Mouse (Mus musculus) forebrain, embryonic 15.5 days (tissue): ENCODE data around the gene B3gnt3. TPM values are rescaled to one million over a fixed set of nuclear protein-coding genes. Genes with fewer than 3 reads are reported as not detected.

Experiments
- ATAC-seq: fragments of 200-750 bp; cut with Nextera tagmentation; replicated peaks from 2 replicates; pipeline ENCODE4 v1.8.0; 2017; ENCODE audit warnings: mild to moderate bottlenecking, moderate TSS enrichment, moderate library complexity
- H3K27ac ChIP-seq: fragments of 300-500 bp; sonication (generic); replicated peaks from 2 replicates; pipeline ENCODE4 v1.5.1; 2015; ENCODE audit warnings: mild to moderate bottlenecking, inconsistent platforms
- H3K27me3 ChIP-seq: fragments of 300-500 bp; sonication (generic); 2 replicates; pipeline ENCODE4 v1.6.1; 2015; ENCODE audit warnings: inconsistent platforms
- H3K36me3 ChIP-seq: fragments of 300-500 bp; sonication (generic); 2 replicates; pipeline ENCODE4 v1.6.1; 2015; ENCODE audit warnings: mild to moderate bottlenecking, inconsistent platforms
- H3K4me1 ChIP-seq: fragments of 300-500 bp; sonication (generic); 2 replicates; pipeline ENCODE4 v1.6.1; 2015; ENCODE audit warnings: inconsistent platforms
- H3K4me2 ChIP-seq: fragments of 300-500 bp; sonication (generic); replicated peaks from 2 replicates; pipeline ENCODE4 v1.6.1; 2015; ENCODE audit warnings: mild to moderate bottlenecking, inconsistent platforms
- H3K4me3 ChIP-seq: fragments of 300-500 bp; sonication (generic); 2 replicates; pipeline ENCODE4 v1.5.1; 2015; ENCODE audit warnings: mild to moderate bottlenecking, inconsistent platforms
- H3K9ac ChIP-seq: fragments of 300-500 bp; sonication (generic); replicated peaks from 2 replicates; pipeline ENCODE4 v1.6.1; 2015; ENCODE audit warnings: mild to moderate bottlenecking, inconsistent platforms
- H3K9me3 ChIP-seq: fragments of 300-500 bp; sonication (generic); 2 replicates; pipeline ENCODE4 v1.6.1; 2016; ENCODE audit warnings: inconsistent platforms
- WGBS: fragments of 180-500 bp; shearing (Covaris S2); methylation state at CpG from one replicate; pipeline ENCODE4 v1.1.7; 2015; ENCODE audit warnings: mixed read lengths; 5-methylcytosine and 5-hydroxymethylcytosine counted together
- polyA plus RNA-seq: library from polyadenylated mRNA; unstranded; fragments of >200 nt; fragmentation: Nextera tagmentation; extraction: Ambion mirVana; gene quantifications from 2 replicates; pipeline ENCODE4 v1.2.1, GENCODE M21; 2015

Gene B3gnt3
- polyA plus RNA-seq, 1 experiment from 2014 or later = 0.46 TPM

DNA sequence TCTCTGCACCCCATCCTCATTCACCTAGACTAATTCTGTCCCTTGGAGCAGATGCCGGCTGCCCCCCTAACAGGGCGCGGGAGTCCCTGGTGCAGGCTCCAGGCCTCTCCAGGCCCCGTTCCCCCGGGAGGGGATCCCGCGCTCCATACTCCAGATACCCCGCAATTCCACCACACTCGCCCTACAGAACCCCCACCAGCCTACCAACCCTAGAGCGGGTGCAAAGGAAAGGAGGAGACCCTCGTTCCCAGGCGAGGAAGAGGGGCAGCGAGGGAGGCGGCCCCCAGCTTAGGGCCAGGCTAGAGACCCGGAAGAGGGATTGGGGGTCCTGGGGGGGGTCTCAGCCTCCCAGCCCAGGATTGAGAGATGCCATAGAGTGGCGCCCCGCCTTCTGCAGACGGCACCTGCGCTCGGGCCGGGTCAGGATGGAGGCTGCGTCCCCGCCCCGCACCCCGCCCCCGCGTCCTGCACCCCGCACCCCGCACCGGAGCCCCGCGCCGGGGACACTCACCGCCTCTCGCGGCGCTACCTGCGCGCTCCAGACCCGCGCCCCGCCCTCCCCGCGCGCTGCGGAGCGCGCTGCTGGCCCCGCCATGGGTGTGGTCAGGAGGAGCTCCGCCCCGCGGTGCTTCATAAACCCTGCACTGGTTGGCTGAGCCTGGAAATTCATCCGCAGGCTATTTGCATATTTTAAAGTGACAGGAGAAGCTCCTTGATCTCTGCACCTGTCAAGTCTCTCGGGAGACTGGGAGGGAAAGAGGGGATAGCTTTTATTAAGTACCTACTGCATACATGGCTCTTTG, 23.7 kb upstream of the B3gnt3 start, which contains the start of gene Fcho1:
Gene Fcho1 (minus strand): TSS at position 595 of the 803 bp plus-strand sequence.
- under 1% methylated on average over 51 of the region's 54 CpGs for WGBS
- peak; percentile 85 for ATAC-seq
- Histone ChIP-seq H3K27ac (peak within 1 kb of the TSS; percentile 19; the same call in 1 of the 2 replicates), H3K4me2 (peak within 1 kb of the TSS; percentile 78), H3K9ac (peak within 1 kb of the TSS; percentile 79), H3K27me3 (no peaks in the 10 kb centered on the region), H3K36me3 (no peaks in the 10 kb centered on the region), H3K9me3 (no peaks in the 10 kb centered on the region), H3K4me3 (peak within 1 kb of the TSS; percentile 80), H3K4me1 (peaks cover 51% of the 10 kb centered on the region)

DNA sequence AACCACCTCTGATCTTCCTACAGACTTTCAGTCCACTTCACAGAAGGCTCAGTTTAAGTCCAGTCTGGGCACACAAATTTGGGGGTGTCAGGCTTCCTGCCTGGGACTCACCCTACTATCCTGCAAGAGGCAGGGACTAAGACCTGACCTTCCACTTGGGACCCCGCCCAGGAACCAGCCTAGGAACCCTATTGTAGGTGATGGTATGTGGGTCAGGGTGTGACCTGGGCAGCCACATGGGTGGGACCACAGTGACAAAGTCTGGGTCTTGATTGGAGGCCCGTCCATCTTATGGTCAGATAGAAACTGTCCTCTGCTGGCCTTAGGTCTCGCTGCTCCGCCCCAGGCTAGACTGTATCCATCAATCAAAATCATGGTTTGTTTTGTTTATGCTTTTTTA, 22.8 kb upstream of the B3gnt3 start:
- WGBS = 71% methylated on average over 4 of the region's 4 CpGs

DNA sequence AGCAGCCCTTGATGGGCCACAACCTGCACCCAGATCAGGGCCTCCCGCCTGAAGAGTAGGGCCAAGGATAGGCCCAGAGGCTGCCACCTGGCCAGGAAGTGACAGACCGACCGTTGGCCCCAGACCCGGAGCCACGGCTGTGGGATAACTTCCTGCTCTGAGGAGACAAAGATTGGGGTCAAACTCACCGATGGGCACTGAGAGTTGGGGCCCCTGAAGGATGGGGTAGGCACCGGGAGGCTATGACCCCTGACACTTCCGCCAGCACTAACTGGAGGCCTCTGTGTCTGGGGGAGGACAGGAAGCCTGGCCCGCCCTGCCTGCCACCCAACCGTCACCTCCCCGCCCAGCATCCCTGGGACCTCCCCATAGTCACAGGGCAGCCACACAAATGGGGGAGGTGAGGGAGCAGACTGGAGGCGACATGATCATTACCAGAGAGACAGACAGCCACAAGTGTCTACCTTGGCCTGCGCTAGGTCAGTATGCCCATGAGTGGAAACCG, 21.5 kb upstream of the B3gnt3 start:
- Histone ChIP-seq H3K4me2 (no peak overlapping the region), H3K9ac (no peak overlapping the region), H3K36me3 (no peaks in the 10 kb centered on the region), H3K27ac (no peak overlapping the region), H3K27me3 (no peaks in the 10 kb centered on the region), H3K4me1 (peaks cover 65% of the 10 kb centered on the region), H3K4me3 (no peak overlapping the region), H3K9me3 (no peaks in the 10 kb centered on the region)
- no peak for ATAC-seq
- 73% methylated on average over 14 of the region's 14 CpGs for WGBS

More for the DNA sequence above, 22.8 kb upstream of the B3gnt3 start:
- H3K9ac ChIP-seq = no peak overlapping the region
- H3K4me1 ChIP-seq = peaks cover 59% of the 10 kb centered on the region
- no peaks in the 10 kb centered on the region for H3K9me3 ChIP-seq
- H3K27ac ChIP-seq = no peak overlapping the region
- H3K36me3 ChIP-seq = no peaks in the 10 kb centered on the region
- no peak for ATAC-seq
- peak overlapping the region; percentile 78 for H3K4me2 ChIP-seq
- peak overlapping the region; percentile 80 for H3K4me3 ChIP-seq
- H3K27me3 ChIP-seq = no peaks in the 10 kb centered on the region

DNA sequence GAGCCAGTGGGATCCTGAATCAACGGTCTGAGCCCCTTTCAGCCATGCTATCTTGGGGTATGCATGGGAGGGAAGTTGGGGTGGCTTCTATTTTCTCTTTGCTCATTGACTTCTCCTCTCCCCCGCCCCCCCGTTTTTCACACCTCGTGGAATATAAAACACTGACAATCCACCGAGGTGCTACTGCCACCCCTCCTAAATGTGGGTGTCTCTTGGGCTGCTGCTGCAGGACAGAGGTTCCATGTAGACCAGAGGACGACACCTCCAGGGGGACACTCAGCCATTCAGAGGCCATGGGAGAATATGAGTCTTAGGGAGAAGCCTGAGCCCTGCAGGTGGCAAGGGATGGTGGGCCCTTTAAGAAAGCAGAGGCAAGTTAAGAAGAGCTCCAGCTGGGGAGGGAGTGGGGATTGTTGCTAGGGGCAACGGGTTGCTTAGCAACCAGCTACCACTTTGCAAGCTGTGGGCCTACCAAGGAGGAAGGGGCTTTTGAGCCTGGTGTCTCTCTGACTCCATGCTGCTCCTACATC, 18.4 kb upstream of the B3gnt3 start:
- Histone ChIP-seq H3K4me1 (peaks cover 62% of the 10 kb centered on the region), H3K27me3 (no peaks in the 10 kb centered on the region), H3K9me3 (no peaks in the 10 kb centered on the region), H3K27ac (peak overlapping the region; percentile 86), H3K4me3 (0 out of 2 replicates have a peak overlapping the region, but pooled peaks have one; percentile 0), H3K9ac (no peak overlapping the region), H3K36me3 (peaks cover 18% of the 10 kb centered on the region), H3K4me2 (peak overlapping the region; percentile 26)
- ATAC-seq = peak; percentile 82
- 13% methylated on average over 7 of the region's 7 CpGs for WGBS

DNA sequence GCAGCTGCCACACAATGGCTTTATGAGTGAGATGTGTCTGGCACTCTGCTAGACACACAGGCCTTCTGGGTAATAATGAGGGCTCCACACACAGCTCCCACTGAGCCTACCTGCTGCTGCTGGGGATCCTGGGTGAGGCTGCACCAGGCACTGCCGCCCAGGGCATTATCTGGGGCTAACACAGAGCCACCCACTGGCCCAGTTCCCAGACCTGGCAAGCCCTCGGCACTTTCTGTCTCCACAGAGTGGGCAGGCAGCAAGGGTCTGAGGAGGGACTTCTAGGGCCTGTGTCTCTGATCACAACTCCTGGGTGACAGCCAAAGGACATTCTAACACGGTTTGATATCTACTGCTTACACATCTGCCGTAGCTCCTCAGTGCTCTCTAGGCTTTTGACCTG, 17.6 kb upstream of the B3gnt3 start:
- Histone ChIP-seq H3K36me3 (peaks cover 23% of the 10 kb centered on the region), H3K4me1 (peaks cover 54% of the 10 kb centered on the region), H3K9me3 (no peaks in the 10 kb centered on the region), H3K4me3 (no peak overlapping the region), H3K9ac (no peak overlapping the region), H3K27ac (peak overlapping the region; percentile 86), H3K4me2 (0 out of 2 replicates have a peak overlapping the region, but pooled peaks have one; percentile 26), H3K27me3 (no peaks in the 10 kb centered on the region)
- 24% methylated on average over 4 of the region's 4 CpGs for WGBS
- peak; percentile 63 for ATAC-seq

DNA sequence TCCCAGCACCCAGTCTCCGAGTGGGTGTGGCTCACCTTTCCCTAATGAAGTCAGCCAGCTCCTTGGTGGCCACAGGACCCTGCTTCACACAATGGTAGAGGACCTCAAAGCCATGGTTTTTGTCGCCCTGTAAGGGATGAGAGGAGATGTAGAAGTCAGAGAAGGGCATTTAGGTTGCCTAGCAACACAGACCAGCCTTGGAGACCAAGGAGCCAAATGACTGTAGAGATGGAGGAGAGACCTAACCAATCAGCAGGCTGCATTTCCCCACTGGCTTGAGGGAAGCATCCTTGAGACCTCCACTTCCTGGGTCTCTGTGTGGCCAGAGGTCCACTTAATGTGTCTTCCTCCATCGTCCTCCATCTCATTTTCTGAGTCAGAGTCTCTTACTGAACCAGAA, 16.7 kb upstream of the B3gnt3 start:
- Histone ChIP-seq H3K27ac (peak overlapping the region; percentile 86), H3K9me3 (no peaks in the 10 kb centered on the region), H3K36me3 (peaks cover 25% of the 10 kb centered on the region), H3K27me3 (no peaks in the 10 kb centered on the region), H3K4me1 (peaks cover 46% of the 10 kb centered on the region), H3K9ac (no peak overlapping the region), H3K4me3 (no peak overlapping the region), H3K4me2 (no peak overlapping the region)
- ATAC-seq = no peak
- 34% methylated on average over 3 of the region's 3 CpGs for WGBS

DNA sequence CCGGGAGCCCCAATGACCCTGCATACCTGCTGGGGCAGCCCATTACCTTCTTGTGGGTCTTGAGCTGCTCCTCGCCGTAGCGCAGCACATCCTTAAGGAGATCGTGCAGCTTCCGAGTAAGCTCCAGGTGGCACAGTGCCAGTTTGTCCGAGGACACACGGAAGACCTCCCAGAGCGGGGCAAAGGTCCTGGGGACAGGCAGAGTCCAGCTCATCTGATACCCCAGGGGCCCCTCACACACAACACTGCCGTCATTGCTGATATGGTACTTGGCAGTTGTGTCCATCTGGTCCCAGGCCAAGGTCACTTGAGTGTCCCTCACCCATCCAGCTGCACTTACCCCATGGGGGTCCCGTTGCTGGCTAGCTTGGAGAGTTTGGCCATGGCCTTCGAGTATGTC, 15.5 kb upstream of the B3gnt3 start:
- WGBS = 90% methylated on average over 12 of the region's 12 CpGs
- peaks cover 31% of the 10 kb centered on the region for H3K36me3 ChIP-seq
- H3K4me3 ChIP-seq = no peak overlapping the region
- no peak for ATAC-seq
- H3K27me3 ChIP-seq = no peaks in the 10 kb centered on the region
- H3K9me3 ChIP-seq = no peaks in the 10 kb centered on the region
- H3K27ac ChIP-seq = no peak overlapping the region
- no peak overlapping the region for H3K4me2 ChIP-seq
- H3K9ac ChIP-seq = no peak overlapping the region
- H3K4me1 ChIP-seq = peaks cover 41% of the 10 kb centered on the region

DNA sequence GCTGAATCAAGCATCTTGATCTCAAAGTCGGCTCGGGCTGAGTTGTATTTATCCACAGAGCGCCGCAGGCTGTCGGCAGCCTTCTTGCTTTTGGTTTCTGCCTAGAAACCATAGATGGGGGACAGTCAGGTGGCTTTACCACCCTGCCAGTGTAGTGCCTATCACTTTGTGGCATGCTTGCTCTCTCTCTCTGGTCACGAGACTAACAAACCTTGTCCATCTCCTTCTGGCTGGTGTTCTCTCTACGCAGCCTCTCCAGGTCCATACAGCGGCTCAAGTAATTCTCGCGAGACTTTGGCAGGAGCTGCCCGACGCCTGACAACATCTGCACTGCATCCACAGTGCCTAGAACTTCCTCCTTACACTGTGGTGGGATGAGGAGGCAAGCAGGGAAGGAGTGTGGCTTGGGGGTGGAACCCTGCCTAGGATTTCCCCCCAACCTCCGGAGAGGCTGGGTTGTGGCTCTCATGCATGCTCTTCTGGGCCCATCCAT, 15.0 kb upstream of the B3gnt3 start:
- Histone ChIP-seq H3K27ac (no peak overlapping the region), H3K4me2 (no peak overlapping the region), H3K9ac (no peak overlapping the region), H3K4me3 (no peak overlapping the region), H3K36me3 (peaks cover 35% of the 10 kb centered on the region), H3K9me3 (no peaks in the 10 kb centered on the region), H3K27me3 (no peaks in the 10 kb centered on the region), H3K4me1 (peaks cover 36% of the 10 kb centered on the region)
- WGBS = 89% methylated on average over 13 of the region's 13 CpGs
- ATAC-seq = no peak

DNA sequence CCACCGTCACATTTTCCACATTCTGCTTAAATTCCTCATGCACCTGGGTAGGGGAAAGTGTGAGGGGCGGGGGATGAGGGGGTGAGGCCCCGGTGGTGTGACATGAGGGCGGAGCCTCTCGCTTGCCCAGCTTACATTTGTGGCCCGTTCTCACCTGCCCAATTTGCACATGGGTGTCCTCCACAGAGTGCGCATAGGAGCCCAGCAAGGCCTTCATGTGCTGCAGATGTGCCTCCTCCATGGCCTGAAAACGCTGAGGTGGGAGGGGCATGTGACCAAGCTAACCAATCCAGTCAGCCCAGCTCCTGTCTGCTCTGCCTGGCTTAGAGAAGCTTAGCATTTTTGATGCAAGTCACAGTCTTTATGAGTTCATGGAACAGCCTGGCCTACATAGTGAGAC, 13.9 kb upstream of the B3gnt3 start:
- H3K4me3 ChIP-seq = no peak overlapping the region
- no peaks in the 10 kb centered on the region for H3K9me3 ChIP-seq
- peaks cover 37% of the 10 kb centered on the region for H3K36me3 ChIP-seq
- H3K27ac ChIP-seq = no peak overlapping the region
- no peak for ATAC-seq
- no peaks in the 10 kb centered on the region for H3K27me3 ChIP-seq
- no peak overlapping the region for H3K4me2 ChIP-seq
- WGBS = 61% methylated on average over 8 of the region's 8 CpGs
- no peak overlapping the region for H3K9ac ChIP-seq
- H3K4me1 ChIP-seq = peaks cover 25% of the 10 kb centered on the region

DNA sequence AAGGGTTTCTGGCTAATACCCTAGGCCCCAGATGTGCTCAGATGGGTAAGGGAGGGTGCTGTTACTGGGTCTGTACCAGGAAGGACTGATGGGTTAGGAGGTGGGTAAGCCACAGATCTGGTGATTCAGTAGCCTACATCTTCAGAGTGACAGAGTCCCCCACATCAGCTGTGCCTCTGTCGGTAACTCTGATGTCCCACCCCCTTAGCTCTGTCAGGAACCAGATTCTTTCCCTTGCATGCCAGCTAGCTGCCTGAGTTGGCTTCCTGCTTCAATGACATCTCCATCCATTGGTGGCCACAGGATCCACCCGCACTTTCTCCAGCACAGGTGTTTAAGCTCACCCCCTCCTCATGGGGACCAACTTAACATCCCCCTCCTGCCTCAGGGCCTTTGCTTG, 10.0 kb upstream of the B3gnt3 start:
- WGBS = 90% methylated on average over 2 of the region's 2 CpGs
- Histone ChIP-seq H3K4me1 (peaks cover 5% of the 10 kb centered on the region), H3K27me3 (peaks cover 18% of the 10 kb centered on the region; the same call in 1 of the 2 replicates), H3K4me3 (no peak overlapping the region), H3K4me2 (no peak overlapping the region), H3K9ac (no peak overlapping the region), H3K36me3 (peaks cover 31% of the 10 kb centered on the region), H3K27ac (no peak overlapping the region), H3K9me3 (no peaks in the 10 kb centered on the region)
- no peak for ATAC-seq

DNA sequence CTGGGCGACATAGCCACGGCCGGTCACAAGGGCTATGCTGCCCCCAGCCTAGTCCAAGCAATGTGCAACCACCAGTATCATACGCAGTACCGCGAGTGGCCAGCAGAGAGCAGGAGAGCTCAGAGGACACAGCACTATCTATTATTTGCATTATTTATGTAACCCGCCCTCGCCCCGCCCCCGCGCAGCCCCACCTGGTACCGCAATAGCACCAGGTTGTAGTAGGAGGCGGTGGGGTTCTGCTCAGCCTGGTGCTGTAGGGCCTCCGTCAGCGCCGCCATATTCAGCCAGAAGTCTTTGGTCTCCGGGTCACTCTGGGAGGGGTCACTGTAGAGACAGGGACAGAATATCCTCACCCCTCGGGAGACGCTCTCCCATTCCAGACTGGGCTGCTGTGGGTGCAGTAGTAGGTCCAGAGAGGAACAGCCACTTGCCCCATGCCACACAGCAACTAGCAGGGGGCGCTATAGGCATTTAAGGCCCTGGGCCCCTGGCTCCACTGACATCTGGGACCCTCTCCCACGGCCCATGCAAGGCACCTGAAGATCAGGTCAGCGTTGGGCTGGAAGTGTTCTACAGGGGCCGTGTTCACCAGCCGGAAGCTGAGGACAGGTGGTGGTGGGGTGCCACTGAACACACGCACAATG, 8.3 kb upstream of the B3gnt3 start:
- H3K4me2 ChIP-seq = peak overlapping the region; percentile 26
- no peaks in the 10 kb centered on the region for H3K9me3 ChIP-seq
- peaks cover 21% of the 10 kb centered on the region for H3K36me3 ChIP-seq
- peaks cover 22% of the 10 kb centered on the region; the same call in 1 of the 2 replicates for H3K27me3 ChIP-seq
- WGBS = 21% methylated on average over 25 of the region's 25 CpGs
- H3K9ac ChIP-seq = no peak overlapping the region
- ATAC-seq = peak; percentile 74
- H3K4me1 ChIP-seq = peaks cover 5% of the 10 kb centered on the region
- peak overlapping the region; percentile 6; the same call in 1 of the 2 replicates for H3K4me3 ChIP-seq
- H3K27ac ChIP-seq = no peak overlapping the region
